Mouse (Mus musculus) stomach, embryonic 15.5 days (tissue): ENCODE data around the gene Rep15. TPM values are rescaled to one million over a fixed set of nuclear protein-coding genes. Genes with fewer than 3 reads are reported as not detected.

Source experiments
- ATAC-seq: fragments of 200-750 bp; cut with Nextera tagmentation; 2 replicates; pipeline ENCODE4 v1.8.0; 2017; ENCODE audit warnings: low read depth, moderate number of reproducible peaks, moderate TSS enrichment; ENCODE audit not compliant: insufficient read depth, low FRiP score
- H3K27ac ChIP-seq: fragments of 300-500 bp; sonication (generic); 2 replicates; pipeline ENCODE4 v1.5.1; 2015; ENCODE audit warnings: mild to moderate bottlenecking, inconsistent platforms
- H3K27me3 ChIP-seq: fragments of 300-500 bp; sonication (generic); replicated peaks from 2 replicates; pipeline ENCODE4 v1.6.1; 2015; ENCODE audit warnings: inconsistent platforms
- H3K36me3 ChIP-seq: fragments of 300-500 bp; sonication (generic); 2 replicates; pipeline ENCODE4 v1.6.1; 2015; ENCODE audit warnings: inconsistent platforms
- H3K4me1 ChIP-seq: fragments of 300-500 bp; sonication (generic); 2 replicates; pipeline ENCODE4 v1.6.1; 2015; ENCODE audit warnings: inconsistent platforms
- H3K4me2 ChIP-seq: fragments of 300-500 bp; sonication (generic); 2 replicates; pipeline ENCODE4 v1.6.1; 2015; ENCODE audit warnings: mild to moderate bottlenecking, inconsistent platforms
- H3K4me3 ChIP-seq: fragments of 300-500 bp; sonication (generic); replicated peaks from 2 replicates; pipeline ENCODE4 v1.5.1; 2015; ENCODE audit warnings: inconsistent platforms
- H3K9ac ChIP-seq: fragments of 300-500 bp; sonication (generic); 2 replicates; pipeline ENCODE4 v1.6.1; 2015; ENCODE audit warnings: inconsistent platforms
- H3K9me3 ChIP-seq: fragments of 300-500 bp; sonication (generic); 2 replicates; pipeline ENCODE4 v1.6.1; 2016; ENCODE audit warnings: inconsistent platforms
- WGBS: fragments of 180-500 bp; shearing (Covaris S2); methylation state at CpG from one replicate; pipeline ENCODE4 v1.1.7; 2015; 5-methylcytosine and 5-hydroxymethylcytosine counted together
- polyA plus RNA-seq: library from polyadenylated mRNA; unstranded; fragments of >200 nt; fragmentation: Nextera tagmentation; extraction: Ambion mirVana; gene quantifications from 2 replicates; pipeline ENCODE4 v1.2.1, GENCODE M21; 2015

Gene Rep15
- polyA plus RNA-seq, result 2.6 and 3.2 TPM in 2 replicates

GRCm38 (mm10) chr6:147032303-147032925 lies at the start of gene Rep15:
Gene Rep15 (plus strand): TSS chr6:147032584.
- no peaks in the 10 kb centered on the region for H3K4me1 ChIP-seq
- H3K9me3 ChIP-seq, result no peaks in the 10 kb centered on the region
- no peaks in the 10 kb centered on the region for H3K27me3 ChIP-seq
- no peak within 1 kb of the TSS for H3K4me2 ChIP-seq
- no peak within 1 kb of the TSS for H3K4me3 ChIP-seq
- no peak within 1 kb of the TSS for H3K9ac ChIP-seq
- peaks cover 11% of the 10 kb centered on the region; the same call in 1 of the 2 replicates for H3K36me3 ChIP-seq
- ATAC-seq, result no peak
- WGBS, result 55% methylated on average over 13 of the region's 13 CpGs
- H3K27ac ChIP-seq, result no peak within 1 kb of the TSS

GRCm38 (mm10) chr6:146984569-146984968 lies 47.8 kb upstream of the Rep15 start:
- Histone ChIP-seq H3K4me3 (no peak overlapping the region), H3K27ac (no peak overlapping the region), H3K36me3 (no peaks in the 10 kb centered on the region), H3K4me2 (no peak overlapping the region), H3K4me1 (peaks cover 3% of the 10 kb centered on the region; the same call in 1 of the 2 replicates), H3K9ac (no peak overlapping the region), H3K27me3 (no peaks in the 10 kb centered on the region), H3K9me3 (no peaks in the 10 kb centered on the region)
- WGBS, result 60% methylated on average over 3 of the region's 3 CpGs
- no peak for ATAC-seq

GRCm38 (mm10) chr6:146994236-146994635 lies 38.1 kb upstream of the Rep15 start:
- Histone ChIP-seq H3K4me1 (no peaks in the 10 kb centered on the region), H3K27me3 (no peaks in the 10 kb centered on the region), H3K36me3 (0 out of 2 replicates have a peak, but pooled peaks cover 11% of the 10 kb centered on the region), H3K9ac (no peak overlapping the region), H3K27ac (no peak overlapping the region), H3K4me2 (no peak overlapping the region), H3K9me3 (no peaks in the 10 kb centered on the region), H3K4me3 (no peak overlapping the region)
- 41% methylated on average over 5 of the region's 5 CpGs for whole genome bisulfite sequencing
- no peak for ATAC-seq

- H3K4me3 ChIP-seq, result no peak overlapping the region
- H3K4me1 ChIP-seq, result no peaks in the 10 kb centered on the region
- H3K27ac ChIP-seq, result no peak overlapping the region
- no peaks in the 10 kb centered on the region for H3K9me3 ChIP-seq
- no peak overlapping the region for H3K9ac ChIP-seq
- no peak for ATAC-seq
- H3K36me3 ChIP-seq, result 0 out of 2 replicates have a peak, but pooled peaks cover 10% of the 10 kb centered on the region
- H3K27me3 ChIP-seq, result no peaks in the 10 kb centered on the region
- no peak overlapping the region for H3K4me2 ChIP-seq
- 89% methylated on average over 2 of the region's 2 CpGs for WGBS
These were observed 37.0 kb upstream of the Rep15 start for GRCm38 (mm10) chr6:146995391-146995790.

DNA sequence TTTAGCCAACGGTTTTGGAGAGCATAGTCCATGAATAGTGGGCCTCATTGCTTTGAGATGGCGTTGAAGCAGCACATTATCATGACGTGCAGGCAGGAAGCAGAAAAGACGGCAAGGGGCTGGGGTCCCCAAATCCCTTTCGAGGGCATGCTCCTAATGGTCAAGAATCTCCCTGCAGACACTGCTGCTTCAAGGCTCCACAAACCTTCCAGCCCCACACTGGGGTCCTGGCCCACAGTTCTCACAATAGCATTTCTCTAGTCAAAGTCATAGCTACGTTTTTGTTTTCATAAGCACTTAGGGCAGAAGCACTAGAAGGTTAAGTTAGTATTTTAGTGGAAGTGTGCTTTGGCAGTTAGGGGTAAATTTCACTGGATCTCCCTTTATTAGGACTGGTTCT lies 36.5 kb upstream of the Rep15 start:
- no peaks in the 10 kb centered on the region for H3K4me1 ChIP-seq
- ATAC-seq, result no peak
- H3K27me3 ChIP-seq, result no peaks in the 10 kb centered on the region
- no peak overlapping the region for H3K9ac ChIP-seq
- 0 out of 2 replicates have a peak, but pooled peaks cover 6% of the 10 kb centered on the region for H3K36me3 ChIP-seq
- 89% methylated on average over 6 of the region's 6 CpGs for WGBS
- no peak overlapping the region for H3K4me2 ChIP-seq
- H3K27ac ChIP-seq, result no peak overlapping the region
- H3K9me3 ChIP-seq, result no peaks in the 10 kb centered on the region
- H3K4me3 ChIP-seq, result no peak overlapping the region

- no peaks in the 10 kb centered on the region for H3K27me3 ChIP-seq
- H3K27ac ChIP-seq, result no peak overlapping the region
- H3K36me3 ChIP-seq, result 0 out of 2 replicates have a peak, but pooled peaks cover 17% of the 10 kb centered on the region
- no peaks in the 10 kb centered on the region for H3K4me1 ChIP-seq
- H3K4me3 ChIP-seq, result no peak overlapping the region
- no peak overlapping the region for H3K4me2 ChIP-seq
- no peak for ATAC-seq
- WGBS, result 68% methylated on average over 6 of the region's 6 CpGs
- H3K9ac ChIP-seq, result no peak overlapping the region
- no peaks in the 10 kb centered on the region for H3K9me3 ChIP-seq
These were observed 35.4 kb upstream of the Rep15 start for GRCm38 (mm10) chr6:146997006-146997405.

- Histone ChIP-seq H3K9ac (no peak overlapping the region), H3K9me3 (no peaks in the 10 kb centered on the region), H3K4me1 (no peaks in the 10 kb centered on the region), H3K4me3 (no peak overlapping the region), H3K27me3 (no peaks in the 10 kb centered on the region), H3K36me3 (peaks cover 23% of the 10 kb centered on the region; the same call in 1 of the 2 replicates), H3K27ac (no peak overlapping the region), H3K4me2 (no peak overlapping the region)
- no peak for ATAC-seq
- WGBS, result 91% methylated on average over 4 of the region's 4 CpGs
These were observed 33.7 kb upstream of the Rep15 start for GRCm38 (mm10) chr6:146998710-146999109.

DNA sequence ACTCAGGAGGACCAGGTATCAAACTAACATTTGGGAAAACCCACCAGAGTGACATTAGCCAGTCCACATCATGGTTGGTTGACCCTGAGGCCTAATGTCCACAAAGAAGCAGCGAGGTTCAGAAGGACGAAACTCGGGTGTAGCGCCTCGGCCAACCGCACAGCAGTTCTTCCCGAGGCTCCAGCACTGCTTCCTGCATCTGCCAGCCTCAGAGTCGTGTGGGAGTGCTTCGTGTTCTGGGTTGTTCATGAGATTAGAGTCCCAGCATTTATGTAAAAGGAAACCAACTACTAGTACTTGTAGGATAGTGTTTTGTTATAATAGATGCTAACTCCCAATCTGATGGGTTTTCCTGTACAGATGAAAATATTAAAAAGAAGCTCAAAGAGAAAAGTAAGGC lies 33.1 kb upstream of the Rep15 start:
- H3K36me3 ChIP-seq, result peaks cover 28% of the 10 kb centered on the region; the same call in 1 of the 2 replicates
- WGBS, result 80% methylated on average over 9 of the region's 9 CpGs
- H3K4me3 ChIP-seq, result no peak overlapping the region
- H3K9me3 ChIP-seq, result no peaks in the 10 kb centered on the region
- H3K4me1 ChIP-seq, result no peaks in the 10 kb centered on the region
- H3K9ac ChIP-seq, result no peak overlapping the region
- H3K27ac ChIP-seq, result no peak overlapping the region
- no peak overlapping the region for H3K4me2 ChIP-seq
- no peaks in the 10 kb centered on the region for H3K27me3 ChIP-seq
- no peak for ATAC-seq

DNA sequence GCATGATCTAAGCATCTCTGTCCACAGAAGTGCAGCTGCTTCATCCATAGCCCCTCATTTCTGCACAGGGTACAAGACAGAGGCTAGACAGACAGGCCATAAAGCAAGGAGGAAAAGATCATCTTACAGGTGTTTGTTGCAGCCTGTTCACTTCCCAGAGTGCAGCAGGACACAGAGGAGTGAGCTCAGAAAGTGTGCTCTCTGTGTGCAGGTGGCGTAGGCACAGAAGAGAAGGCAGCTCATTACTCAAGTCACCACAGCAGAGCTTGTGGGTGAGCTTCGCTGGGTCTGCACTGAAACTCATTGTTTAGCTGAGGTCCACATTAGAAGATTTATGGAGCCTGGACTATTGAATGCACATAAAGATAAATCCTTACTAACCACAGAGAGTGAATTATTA lies 32.6 kb upstream of the Rep15 start:
- Histone ChIP-seq H3K4me1 (no peaks in the 10 kb centered on the region), H3K4me2 (no peak overlapping the region), H3K9me3 (no peaks in the 10 kb centered on the region), H3K27ac (no peak overlapping the region), H3K9ac (no peak overlapping the region), H3K4me3 (no peak overlapping the region), H3K27me3 (no peaks in the 10 kb centered on the region), H3K36me3 (peaks cover 28% of the 10 kb centered on the region; the same call in 1 of the 2 replicates)
- 59% methylated on average over 2 of the region's 2 CpGs for WGBS
- no peak for ATAC-seq

GRCm38 (mm10) chr6:147008148-147008547 lies 24.2 kb upstream of the Rep15 start:
- no peak overlapping the region for H3K4me3 ChIP-seq
- no peaks in the 10 kb centered on the region for H3K4me1 ChIP-seq
- 67% methylated on average over 3 of the region's 3 CpGs for WGBS
- no peak overlapping the region for H3K4me2 ChIP-seq
- no peak for ATAC-seq
- no peak overlapping the region for H3K9ac ChIP-seq
- H3K9me3 ChIP-seq, result no peaks in the 10 kb centered on the region
- H3K36me3 ChIP-seq, result peaks cover 16% of the 10 kb centered on the region; the same call in 1 of the 2 replicates
- H3K27me3 ChIP-seq, result no peaks in the 10 kb centered on the region
- H3K27ac ChIP-seq, result no peak overlapping the region

- H3K4me2 ChIP-seq, result no peak overlapping the region
- H3K27ac ChIP-seq, result no peak overlapping the region
- no peaks in the 10 kb centered on the region for H3K9me3 ChIP-seq
- ATAC-seq, result no peak
- WGBS, result 65% methylated on average over 6 of the region's 6 CpGs
- H3K27me3 ChIP-seq, result no peaks in the 10 kb centered on the region
- H3K9ac ChIP-seq, result no peak overlapping the region
- H3K4me1 ChIP-seq, result no peaks in the 10 kb centered on the region
- H3K36me3 ChIP-seq, result peaks cover 17% of the 10 kb centered on the region; the same call in 1 of the 2 replicates
- no peak overlapping the region for H3K4me3 ChIP-seq
These were observed 22.0 kb upstream of the Rep15 start for GRCm38 (mm10) chr6:147010358-147010757.

DNA sequence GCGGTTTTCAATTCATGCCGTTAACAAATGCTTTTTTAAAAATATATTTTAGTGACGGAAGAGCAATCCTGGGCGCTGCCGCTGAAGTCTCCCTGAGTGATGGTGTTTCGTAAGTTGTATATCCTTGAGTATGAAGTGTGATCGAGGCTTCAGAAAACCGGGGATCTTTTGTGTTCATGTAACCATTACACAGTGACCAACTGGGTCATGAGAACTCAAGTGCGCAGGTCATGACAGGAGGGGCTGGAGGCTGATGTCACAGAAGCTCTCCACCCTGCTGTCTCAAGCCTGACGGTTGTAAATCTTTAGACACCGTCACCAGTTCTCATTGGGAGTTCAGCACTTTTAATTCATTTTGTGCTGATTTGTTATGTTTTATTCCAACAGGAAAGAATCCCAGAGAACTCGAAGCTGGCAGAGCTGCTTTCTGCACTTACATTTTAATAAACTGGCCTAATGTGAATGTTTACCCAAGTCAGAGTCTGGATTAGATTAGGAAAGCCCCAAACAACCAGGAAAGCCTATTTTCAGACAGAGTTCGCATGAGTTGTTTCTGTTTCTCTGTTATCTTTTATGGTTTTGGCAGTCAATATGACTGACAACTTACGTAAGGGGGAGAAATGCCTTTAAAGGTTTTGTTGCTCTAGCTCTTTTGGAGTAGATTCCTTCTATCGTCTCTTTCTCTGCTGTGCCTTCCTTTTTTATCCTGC lies 21.4 kb upstream of the Rep15 start:
- Histone ChIP-seq H3K27me3 (no peaks in the 10 kb centered on the region), H3K36me3 (peaks cover 17% of the 10 kb centered on the region; the same call in 1 of the 2 replicates), H3K27ac (no peak overlapping the region), H3K4me2 (no peak overlapping the region), H3K9ac (no peak overlapping the region), H3K9me3 (no peaks in the 10 kb centered on the region), H3K4me1 (no peaks in the 10 kb centered on the region), H3K4me3 (no peak overlapping the region)
- 79% methylated on average over 15 of the region's 15 CpGs for WGBS
- ATAC-seq, result no peak
